Mouse (Mus musculus) inflammation-experienced regulatory T-cells, adult 6 months (primary cell): ENCODE data around the gene Msi1. TPM values are rescaled to one million over a fixed set of nuclear protein-coding genes. Genes with fewer than 3 reads are reported as not detected.
"Not testable (repeated sequence)": the region's sequence is repeated elsewhere in the genome, so short reads cannot be mapped to it uniquely, and the experiment has no call there.

ENCODE experiments used
- ATAC-seq: one replicate; pipeline ENCODE4 v1.8.0; 2017
- polyA plus RNA-seq, 3 experiments: library from polyadenylated mRNA; unstranded; fragments of 100-300 nt; shearing (Covaris generic); gene quantifications; one replicate each; pipeline ENCODE4 v1.2.1; 2017

The Msi1 gene
- polyA plus RNA-seq, 3 experiments from 2014 or later: not detected

- ATAC-seq: peak; percentile 33
Observed at GRCm38 (mm10) chr5:115490638-115491000, 61.2 kb downstream of the Msi1 start.

- ATAC-seq: no peak
Observed at GRCm38 (mm10) chr5:115491076-115491475, 61.7 kb downstream of the Msi1 start.

GRCm38 (mm10) chr5:115491771-115492322 is 62.4 kb downstream of the Msi1 start:
- no peak for ATAC-seq

GRCm38 (mm10) chr5:115492711-115493335 is 63.4 kb downstream of the Msi1 start:
- ATAC-seq: no peak

DNA sequence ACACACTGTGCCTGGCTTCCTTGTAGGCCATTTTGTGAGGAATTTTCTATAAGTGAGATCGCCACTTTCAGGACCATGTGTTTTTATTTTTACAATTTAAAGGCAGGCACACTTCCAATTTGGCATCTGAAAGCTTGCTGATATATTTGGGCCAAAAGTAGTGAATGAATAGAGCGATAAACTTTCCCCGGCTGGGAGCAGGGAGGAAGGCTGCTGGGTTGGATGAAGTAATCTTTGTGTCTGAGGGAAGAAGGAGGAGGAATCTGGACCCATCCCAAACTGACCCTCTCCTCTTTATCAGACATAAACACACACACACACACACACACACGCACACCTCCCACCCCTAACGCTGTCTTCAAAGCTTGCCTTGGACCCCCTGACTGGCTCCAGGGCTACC is 64.0 kb downstream of the Msi1 start:
- ATAC-seq: no peak

- ATAC-seq: not testable (repeated sequence)
Observed at GRCm38 (mm10) chr5:115495618-115496017, 66.2 kb downstream of the Msi1 start.

GRCm38 (mm10) chr5:115497033-115497432 is 67.6 kb downstream of the Msi1 start:
- no peak for ATAC-seq

DNA sequence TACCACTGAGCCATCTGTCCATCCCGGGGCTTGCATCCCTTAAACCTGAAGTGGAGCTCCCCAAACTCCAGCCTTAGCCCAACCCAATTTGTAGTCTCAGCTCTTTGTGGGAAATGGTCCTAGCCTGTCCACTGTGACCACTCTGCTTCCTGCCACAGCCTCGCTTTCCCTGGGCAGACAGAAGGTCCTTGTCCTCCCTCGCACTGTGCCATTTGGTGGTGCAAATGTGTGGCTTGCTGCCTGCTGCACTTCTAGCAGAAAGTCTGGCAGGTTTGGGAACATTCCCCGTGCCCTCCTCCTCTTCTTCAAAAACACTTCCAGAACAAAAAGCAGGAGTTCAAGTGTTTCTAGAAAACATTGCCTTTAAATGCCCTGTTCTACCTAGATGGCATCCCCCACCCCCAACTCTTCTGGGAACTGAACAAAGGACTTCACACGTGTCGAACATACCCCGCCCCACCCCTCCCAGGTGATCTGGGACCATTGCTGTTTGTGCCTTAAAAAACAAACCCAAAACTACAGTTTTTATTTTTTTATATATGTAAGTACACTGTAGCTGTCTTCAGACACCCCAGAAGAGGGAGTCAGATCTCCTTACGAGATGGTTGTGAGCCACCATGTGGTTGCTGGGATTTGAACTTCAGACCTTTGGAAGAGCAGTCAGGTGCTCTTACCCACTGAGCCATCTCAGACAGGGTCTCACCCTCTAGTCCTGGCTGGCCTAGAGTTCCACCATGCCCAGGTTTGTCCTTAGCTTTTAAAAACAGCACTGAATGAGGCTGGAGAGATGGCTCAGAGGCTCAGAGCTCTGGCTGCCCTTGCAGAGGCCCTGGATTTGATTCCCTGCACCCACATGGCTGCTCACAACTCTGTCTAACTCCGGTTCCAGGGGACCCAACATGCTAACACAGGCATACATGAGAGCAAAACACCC is 69.2 kb downstream of the Msi1 start:
- ATAC-seq: no peak

DNA sequence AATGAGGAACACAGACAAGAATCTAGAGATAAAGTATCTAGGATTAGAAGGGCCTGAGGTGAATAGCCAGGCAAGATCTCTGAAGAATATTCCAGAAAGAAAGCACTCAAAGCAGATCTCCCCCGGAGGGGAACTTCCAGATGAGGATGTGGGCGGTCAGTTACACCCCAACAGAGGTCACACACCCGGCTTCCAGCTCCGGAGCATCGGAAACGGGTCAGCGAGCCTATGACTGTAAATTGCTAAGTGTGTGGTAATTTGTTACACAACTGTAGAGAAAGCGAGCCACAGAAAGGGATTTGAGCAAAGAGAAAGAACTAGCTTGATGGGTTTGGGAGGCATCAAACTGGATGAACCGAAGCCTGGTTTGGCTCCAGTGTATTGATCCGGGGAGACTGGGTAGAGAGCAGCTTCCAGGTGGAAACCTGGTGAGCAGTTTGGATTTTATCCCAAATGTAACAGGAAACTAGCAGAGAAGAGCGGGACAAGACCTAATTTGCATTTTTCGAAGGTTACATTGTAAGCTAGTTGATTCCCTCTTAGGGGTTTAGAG is 71.1 kb downstream of the Msi1 start:
- ATAC-seq: no peak

DNA sequence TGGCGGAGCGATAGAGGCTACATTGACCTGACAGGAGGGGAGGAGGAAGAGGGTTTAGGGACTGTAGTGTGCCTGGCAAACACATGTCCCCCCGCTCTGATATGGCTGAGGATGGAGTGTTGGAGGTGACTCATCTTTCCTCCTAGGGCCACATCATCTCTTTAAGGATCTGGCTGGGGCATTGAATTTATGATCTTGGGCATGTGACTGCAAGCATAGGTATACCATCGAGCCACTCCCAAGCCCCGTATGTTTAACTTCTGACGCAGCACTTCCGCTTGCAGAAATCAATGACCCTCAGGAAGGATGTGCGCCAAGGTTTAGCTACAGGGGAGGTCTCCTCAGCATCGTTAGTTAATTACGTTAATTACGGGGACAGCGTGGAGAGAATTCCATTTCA is 73.6 kb downstream of the Msi1 start:
- ATAC-seq: no peak

Other genes with a start within 250 kb of the Msi1 start
- not detected for gene Cabp1, start 235.2 kb upstream of the Msi1 start, polyA plus RNA-seq
- gene Pop5, start 193.8 kb upstream of the Msi1 start, polyA plus RNA-seq: 100 to 1,000 TPM; 116 to 141 (median 122) TPM
- gene Rnf10, start 156.7 kb upstream of the Msi1 start, polyA plus RNA-seq: 10 to 100 TPM; 29.8 to 37.7 (median 35.6) TPM
- gene Coq5, start 149.9 kb upstream of the Msi1 start, polyA plus RNA-seq: 10 to 100 TPM; 26.0 to 35.4 (median 31.6) TPM
- gene Dynll1, start 128.6 kb upstream of the Msi1 start, polyA plus RNA-seq: 100 to 1,000 TPM; 360 to 571 (median 381) TPM
- gene Srsf9, start 102.4 kb upstream of the Msi1 start, polyA plus RNA-seq: 10 to 100 TPM; 15.7 to 26.8 (median 26.5) TPM
- gene Gatc, start 88.4 kb upstream of the Msi1 start, polyA plus RNA-seq: 10 to 100 TPM; 10.7 to 12.5 (median 11.3) TPM
- 10 to 100 TPM; 40.3 to 56.5 (median 51.5) TPM for gene Triap1, start 88.4 kb upstream of the Msi1 start, polyA plus RNA-seq
- 100 to 1,000 TPM; 550 to 644 (median 560) TPM for gene Cox6a1, start 80.6 kb upstream of the Msi1 start, polyA plus RNA-seq
- not detected for gene Pla2g1b, start 36.7 kb downstream of the Msi1 start, polyA plus RNA-seq
- 10 to 100 TPM; 12.0 to 18.5 (median 14.8) TPM for gene Sirt4, start 55.1 kb downstream of the Msi1 start, polyA plus RNA-seq
- gene Pxn, start 77.1 kb downstream of the Msi1 start, polyA plus RNA-seq: 10 to 100 TPM; 13.7 to 22.1 (median 16.7) TPM
- gene Rplp0, start 129.9 kb downstream of the Msi1 start, polyA plus RNA-seq: 1,000 to 10,000 TPM; 3,093 to 3,894 (median 3,885) TPM
- gene Gcn1l1, start 135.7 kb downstream of the Msi1 start, polyA plus RNA-seq: 10 to 100 TPM; 24.7 to 36.4 (median 28.6) TPM
- 10 to 100 TPM in 1 of 3 experiments, 1 to 10 TPM in 2; 7.3 to 10.6 (median 9.7) TPM for gene Rab35, start 202.3 kb downstream of the Msi1 start, polyA plus RNA-seq